Mouse (Mus musculus) CH12.LX (cell line): Measurements from ENCODE around the gene Elof1. TPM values are rescaled to one million over a fixed set of nuclear protein-coding genes. Genes with fewer than 3 reads are reported as not detected.
A peak's percentile ranks its signal among the peaks of the same experiment; 100 is the strongest.

Experiments
- DNase-seq: peaks from one replicate; pipeline ENCODE4 v3.0.0-alpha.2; 2013; ENCODE audit errors: extremely low read depth
- H3K27ac ChIP-seq: 2 replicates; pipeline ENCODE4 v1.5.1; 2012; ENCODE audit warnings: low read depth, mild to moderate bottlenecking, control low read depth, moderate library complexity; ENCODE audit not compliant: insufficient read depth
- H3K27me3 ChIP-seq: replicated peaks from 2 replicates; pipeline ENCODE3; 2012; ENCODE audit warnings: inconsistent platforms
- H3K36me3 ChIP-seq, 2 experiments: replicated peaks in 1 of 2; 2 replicates each; pipeline versions ENCODE3 to v1.6.1; 2012; ENCODE audit warnings: inconsistent platforms in 1 of 2, low read length in 1 of 2, mild to moderate bottlenecking in 1 of 2, mixed read lengths in 1 of 2, moderate library complexity in 1 of 2; ENCODE audit not compliant: control insufficient read depth in 1 of 2, insufficient read depth in 1 of 2
- H3K4me1 ChIP-seq, 2 experiments: 2 replicates each; pipeline ENCODE4 v1.6.1; 2012; ENCODE audit warnings: inconsistent platforms in 1 of 2, moderate library complexity in 1 of 2; ENCODE audit not compliant: insufficient read depth in 2 of 2, control insufficient read depth in 1 of 2
- H3K4me2 ChIP-seq: 2 replicates; pipeline ENCODE4 v1.6.1; 2012; ENCODE audit warnings: low read depth, mild to moderate bottlenecking, control low read depth; ENCODE audit not compliant: poor library complexity, insufficient read depth, severe bottlenecking
- H3K4me3 ChIP-seq, 3 experiments: fragments of 150-350 bp in 1 of 3; sonication (generic) in 1 of 3; replicated peaks in 1 of 3; 2 replicates each; pipeline versions ENCODE3 to v1.5.1; 2011 to 2012; ENCODE audit warnings: low read depth in 2 of 3, low read length in 2 of 3, mild to moderate bottlenecking in 2 of 3, moderate library complexity in 2 of 3, control low read depth in 1 of 3, improper control_type of control experiment in 1 of 3, inconsistent platforms in 1 of 3, mixed read lengths in 1 of 3; ENCODE audit not compliant: poor library complexity in 1 of 3
- H3K79me2 ChIP-seq: replicated peaks from 2 replicates; pipeline ENCODE4 v1.6.1; 2012; ENCODE audit warnings: mild to moderate bottlenecking, moderate library complexity; ENCODE audit not compliant: control insufficient read depth, poor library complexity, insufficient read depth, severe bottlenecking; ENCODE audit errors: extremely low read depth
- H3K9ac ChIP-seq: 2 replicates; pipeline ENCODE4 v1.6.1; 2012; ENCODE audit warnings: low read depth, mild to moderate bottlenecking, control low read depth, moderate library complexity; ENCODE audit not compliant: insufficient read depth
- H3K9me3 ChIP-seq: replicated peaks from 2 replicates; pipeline ENCODE3; 2012; ENCODE audit warnings: low read length, inconsistent platforms, mixed read lengths
- BHLHE40 ChIP-seq: IDR thresholded peaks from 2 replicates; pipeline ENCODE4 v1.6.1; 2011; ENCODE audit warnings: mild to moderate bottlenecking, low read depth, low read length, improper control_type of control experiment
- CTCF ChIP-seq, 2 experiments: IDR thresholded peaks in 1 of 2; conservative IDR thresholded peaks in 1 of 2; 2 replicates each; pipeline ENCODE4 v1.5.1; 2011 to 2012; ENCODE audit warnings: low read depth in 2 of 2, low read length in 2 of 2, improper control_type of control experiment in 1 of 2, inconsistent platforms in 1 of 2, mild to moderate bottlenecking in 1 of 2, moderate library complexity in 1 of 2
- E2F4 ChIP-seq: IDR thresholded peaks from 2 replicates; pipeline ENCODE4 v1.6.1; 2011; ENCODE audit warnings: low read depth, low read length, improper control_type of control experiment; ENCODE audit not compliant: insufficient replicate concordance
- ELF1 ChIP-seq: IDR thresholded peaks from 2 replicates; pipeline ENCODE4 v1.6.1; 2014; ENCODE audit warnings: low read depth, mild to moderate bottlenecking, inconsistent platforms, low read length, improper control_type of control experiment
- ETS1 ChIP-seq: conservative IDR thresholded peaks from 2 replicates; pipeline ENCODE4 v1.6.1; 2012; ENCODE audit warnings: low read depth, mild to moderate bottlenecking, inconsistent platforms, low read length, improper control_type of control experiment, moderate library complexity
- GABPA ChIP-seq: IDR thresholded peaks from 2 replicates; pipeline ENCODE4 v1.6.1; 2012; ENCODE audit warnings: low read depth, low read length, improper control_type of control experiment, inconsistent platforms; ENCODE audit not compliant: insufficient replicate concordance
- IRF4 ChIP-seq: IDR thresholded peaks from 2 replicates; pipeline ENCODE4 v1.6.1; 2014; ENCODE audit warnings: low read depth, mild to moderate bottlenecking, inconsistent platforms, low read length, improper control_type of control experiment
- JUN ChIP-seq: IDR thresholded peaks from 2 replicates; pipeline ENCODE4 v1.6.1; 2011; ENCODE audit warnings: low read depth, mild to moderate bottlenecking, low read length, improper control_type of control experiment, moderate library complexity; ENCODE audit not compliant: insufficient read depth
- JUND ChIP-seq: conservative IDR thresholded peaks from 2 replicates; pipeline ENCODE4 v1.6.1; 2011; ENCODE audit warnings: low read depth, low read length, improper control_type of control experiment
- MAX ChIP-seq: IDR thresholded peaks from 2 replicates; pipeline ENCODE4 v1.6.1; 2011; ENCODE audit warnings: low read length, improper control_type of control experiment
- MAZ ChIP-seq: IDR thresholded peaks from 2 replicates; pipeline ENCODE4 v1.6.1; 2012; ENCODE audit warnings: low read depth, mild to moderate bottlenecking, inconsistent platforms, low read length, improper control_type of control experiment, moderate library complexity
- MEF2A ChIP-seq: IDR thresholded peaks from 2 replicates; pipeline ENCODE4 v1.6.1; 2014; ENCODE audit warnings: low read depth, mild to moderate bottlenecking, inconsistent platforms, low read length, improper control_type of control experiment, borderline replicate concordance
- MYC ChIP-seq: IDR thresholded peaks from 2 replicates; pipeline ENCODE4 v1.6.1; 2011; ENCODE audit warnings: low read depth, mild to moderate bottlenecking, improper control_type of control experiment, low read length
- NELFE ChIP-seq: IDR thresholded peaks from 2 replicates; pipeline ENCODE4 v1.6.1; 2011; ENCODE audit warnings: low read depth, low read length, improper control_type of control experiment
- NRF1 ChIP-seq: IDR thresholded peaks from 2 replicates; pipeline ENCODE4 v1.6.1; 2014; ENCODE audit warnings: low read depth, mild to moderate bottlenecking, inconsistent platforms, low read length, improper control_type of control experiment, moderate library complexity
- POLR2AphosphoS2 ChIP-seq: IDR thresholded peaks from 2 replicates; pipeline ENCODE4 v1.6.1; 2011; ENCODE audit warnings: low read depth, low read length, improper control_type of control experiment
- RAD21 ChIP-seq: IDR thresholded peaks from 2 replicates; pipeline ENCODE4 v1.6.1; 2011; ENCODE audit warnings: low read depth, mild to moderate bottlenecking, low read length, improper control_type of control experiment, moderate library complexity
- SIN3A ChIP-seq: IDR thresholded peaks from 2 replicates; pipeline ENCODE4 v1.6.1; 2012; ENCODE audit warnings: low read length, improper control_type of control experiment, inconsistent platforms
- SMC3 ChIP-seq: IDR thresholded peaks from 2 replicates; pipeline ENCODE4 v1.6.1; 2011; ENCODE audit warnings: low read depth, low read length, improper control_type of control experiment
- USF1 ChIP-seq: IDR thresholded peaks from 2 replicates; pipeline ENCODE4 v1.6.1; 2014; ENCODE audit warnings: low read depth, mild to moderate bottlenecking, inconsistent platforms, low read length, improper control_type of control experiment
- ZC3H11A ChIP-seq: IDR thresholded peaks from 2 replicates; pipeline ENCODE4 v1.6.1; 2012; ENCODE audit warnings: low read depth, mild to moderate bottlenecking, inconsistent platforms, low read length, improper control_type of control experiment
- ZKSCAN1 ChIP-seq: IDR thresholded peaks from 2 replicates; pipeline ENCODE4 v1.6.1; 2012; ENCODE audit warnings: low read depth, inconsistent platforms, low read length, improper control_type of control experiment, borderline replicate concordance
- ZMIZ1 ChIP-seq: IDR thresholded peaks from 2 replicates; pipeline ENCODE4 v1.6.1; 2012; ENCODE audit warnings: low read depth, mild to moderate bottlenecking, inconsistent platforms, low read length, improper control_type of control experiment
- ZNF384 ChIP-seq: IDR thresholded peaks from 2 replicates; pipeline ENCODE4 v1.6.1; 2012; ENCODE audit warnings: low read depth, low read length, improper control_type of control experiment, inconsistent platforms
- dilution Hi-C: fragments of 300-500 bp; cut with MboI; formaldehyde crosslinking; loops from 2 replicates; pipeline ENCODE4 v1.14.3; 2020; ENCODE audit warnings: low sequenced_read_pairs; ENCODE audit not compliant: extremely low pct_unique_long_range_greater_than_20kb, extremely low pct_ligation_motif_present
- in situ Hi-C: fragments of 300-500 bp; cut with MboI; formaldehyde crosslinking; loops from 3 replicates; pipeline ENCODE4 v1.14.3; 2019; ENCODE audit warnings: low sequenced_read_pairs, low pct_ligation_motif_present, low pct_unique_long_range_greater_than_20kb, mixed read lengths
- polyA plus RNA-seq: library from polyadenylated mRNA; unstranded; fragments of >175 nt; gene quantifications from 2 replicates; pipeline ENCODE4 v1.2.1, GENCODE M21; 2012; ENCODE audit warnings: low read depth; ENCODE audit not compliant: insufficient read length
- total RNA-seq, 2 experiments: library from RNA; depleted of rRNA; stranded (reverse); fragments of 300-350 nt in 1 of 2; fragments of >200 nt in 1 of 2; gene quantifications; 2 replicates each; pipeline ENCODE4 v1.2.3; 2012 to 2014

Elof1 gene
- total and polyA plus RNA-seq, 3 experiments, result 96.9 to 142 (median 111) TPM

- dilution Hi-C loops (no loop called here), in situ Hi-C loops (no loop called here)
- H3K4me3 ChIP-seq, result no peak within 1 kb of the TSS
- H3K27me3 ChIP-seq, result peaks cover 39% of the 10 kb centered on the region
- no peak for DNase-seq
- peaks cover 4 to 7% of the 10 kb centered on the region in 2 experiments; a peak in 2 of 4 replicates for H3K4me1 ChIP-seq
- no peak within 1 kb of the TSS for H3K4me2 ChIP-seq
- H3K79me2 ChIP-seq, result no peaks in the 10 kb centered on the region
- TF ChIP-seq MAX, result no peak
- no peak for TF ChIP-seq E2F4
- TF ChIP-seq ELF1, result no peak
- TF ChIP-seq ZNF384, result no peak
- TF ChIP-seq POLR2AphosphoS2, result no peak
- TF ChIP-seq SMC3, result no peak
- TF ChIP-seq NELFE, result no peak
- no peak for TF ChIP-seq NRF1
- no peak for TF ChIP-seq ETS1
- TF ChIP-seq MYC, result no peak
- TF ChIP-seq ZMIZ1, result no peak
- no peak for TF ChIP-seq RAD21
- no peak for TF ChIP-seq ZKSCAN1
- H3K36me3 ChIP-seq, result no peaks in the 10 kb centered on the region
- no peak within 1 kb of the TSS for H3K9ac ChIP-seq
- H3K9me3 ChIP-seq, result no peaks in the 10 kb centered on the region
- H3K27ac ChIP-seq, result no peak within 1 kb of the TSS
These were observed 17.8 kb downstream of the Elof1 start, which contains the start of gene Cnn1 for GRCm38 (mm10) chr9:22098993-22099696. Gene Cnn1 (plus strand): TSS chr9:22099216.

GRCm38 (mm10) chr9:22095854-22096307 lies 21.1 kb downstream of the Elof1 start:
- Histone ChIP-seq H3K27ac (no peak overlapping the region), H3K4me2 (peak overlapping the region; percentile 96), H3K79me2 (no peaks in the 10 kb centered on the region), H3K9me3 (no peaks in the 10 kb centered on the region), H3K9ac (peak overlapping the region; percentile 73), H3K4me1 (peaks cover 4 to 7% of the 10 kb centered on the region in 2 experiments; a peak in 2 of 4 replicates), H3K4me3 (peak overlapping the region; percentile 13 to 59 (median 41)), H3K36me3 (no peaks in the 10 kb centered on the region), H3K27me3 (peaks cover 38% of the 10 kb centered on the region)
- TF ChIP-seq MEF2A (peak; percentile 80), CTCF (conservative IDR thresholded peaks at IDR 0.05 in 1 of 2, IDR thresholded peaks at IDR 0.05 in 1 of 2; ENCODE audit: low read depth in 2 of 2, low read length in 2 of 2) (peak; percentile 43 to 84; a peak in 3 of 4 replicates), SIN3A (no peak), SMC3 (peak; percentile 74), ZC3H11A (no peak), MAX (no peak), JUN (peak; percentile 60), RAD21 (peak; percentile 44), ETS1 (peak; percentile 22), USF1 (no peak), JUND (peak; percentile 58), MAZ (no peak), BHLHE40 (no peak), IRF4 (0 out of 2 replicates have a peak, but pooled peaks have one; percentile 4), ELF1 (0 out of 2 replicates have a peak, but pooled peaks have one; percentile 16), GABPA (no peak)
- DNase-seq, result peak; percentile 72
- in situ Hi-C loops, result no loop called here
- dilution Hi-C loops, result no loop called here
